Mouse (Mus musculus) forebrain, embryonic 15.5 days (tissue): ENCODE results near the gene Ndufb7. TPM values are rescaled to one million over a fixed set of nuclear protein-coding genes. Genes with fewer than 3 reads are reported as not detected.
A peak's percentile ranks its signal among the peaks of the same experiment; 100 is the strongest.
"Not testable (repeated sequence)": the region's sequence is repeated elsewhere in the genome, so short reads cannot be mapped to it uniquely, and the experiment has no call there.

Source experiments
- ATAC-seq: fragments of 200-750 bp; cut with Nextera tagmentation; replicated peaks from 2 replicates; pipeline ENCODE4 v1.8.0; 2017; ENCODE audit warnings: mild to moderate bottlenecking, moderate TSS enrichment, moderate library complexity
- H3K27ac ChIP-seq: fragments of 300-500 bp; sonication (generic); replicated peaks from 2 replicates; pipeline ENCODE4 v1.5.1; 2015; ENCODE audit warnings: mild to moderate bottlenecking, inconsistent platforms
- H3K27me3 ChIP-seq: fragments of 300-500 bp; sonication (generic); 2 replicates; pipeline ENCODE4 v1.6.1; 2015; ENCODE audit warnings: inconsistent platforms
- H3K36me3 ChIP-seq: fragments of 300-500 bp; sonication (generic); 2 replicates; pipeline ENCODE4 v1.6.1; 2015; ENCODE audit warnings: mild to moderate bottlenecking, inconsistent platforms
- H3K4me1 ChIP-seq: fragments of 300-500 bp; sonication (generic); 2 replicates; pipeline ENCODE4 v1.6.1; 2015; ENCODE audit warnings: inconsistent platforms
- H3K4me2 ChIP-seq: fragments of 300-500 bp; sonication (generic); replicated peaks from 2 replicates; pipeline ENCODE4 v1.6.1; 2015; ENCODE audit warnings: mild to moderate bottlenecking, inconsistent platforms
- H3K4me3 ChIP-seq: fragments of 300-500 bp; sonication (generic); 2 replicates; pipeline ENCODE4 v1.5.1; 2015; ENCODE audit warnings: mild to moderate bottlenecking, inconsistent platforms
- H3K9ac ChIP-seq: fragments of 300-500 bp; sonication (generic); replicated peaks from 2 replicates; pipeline ENCODE4 v1.6.1; 2015; ENCODE audit warnings: mild to moderate bottlenecking, inconsistent platforms
- H3K9me3 ChIP-seq: fragments of 300-500 bp; sonication (generic); 2 replicates; pipeline ENCODE4 v1.6.1; 2016; ENCODE audit warnings: inconsistent platforms
- WGBS: fragments of 180-500 bp; shearing (Covaris S2); methylation state at CpG from one replicate; pipeline ENCODE4 v1.1.7; 2015; ENCODE audit warnings: mixed read lengths; 5-methylcytosine and 5-hydroxymethylcytosine counted together
- polyA plus RNA-seq: library from polyadenylated mRNA; unstranded; fragments of >200 nt; fragmentation: Nextera tagmentation; extraction: Ambion mirVana; gene quantifications from 2 replicates; pipeline ENCODE4 v1.2.1, GENCODE M21; 2015

Ndufb7 gene
- 327 and 356 TPM in 2 replicates for polyA plus RNA-seq

GRCm38 (mm10) chr8:83566469-83567395, at the start of gene Ndufb7:
Gene Ndufb7, plus strand, starts transcription at chr8:83566671.
- WGBS: under 1% methylated on average over 48 of the region's 48 CpGs
- no peaks in the 10 kb centered on the region for H3K9me3 ChIP-seq
- peak within 1 kb of the TSS; percentile 62 for H3K4me3 ChIP-seq
- peaks cover 13% of the 10 kb centered on the region for H3K36me3 ChIP-seq
- H3K4me1 ChIP-seq: peaks cover 13% of the 10 kb centered on the region
- H3K27me3 ChIP-seq: no peaks in the 10 kb centered on the region
- ATAC-seq: peak; percentile 84
- H3K27ac ChIP-seq: peak within 1 kb of the TSS; percentile 53
- H3K4me2 ChIP-seq: peak within 1 kb of the TSS; percentile 82
- H3K9ac ChIP-seq: peak within 1 kb of the TSS; percentile 83

- no peak for ATAC-seq
- 80% methylated on average over 3 of the region's 3 CpGs for WGBS
These were observed 46.0 kb upstream of the Ndufb7 start for GRCm38 (mm10) chr8:83520432-83520831.

GRCm38 (mm10) chr8:83520907-83521306, 45.6 kb upstream of the Ndufb7 start:
- not testable (repeated sequence) for H3K36me3 ChIP-seq, H3K27me3 ChIP-seq, ATAC-seq, H3K4me3 ChIP-seq, H3K9ac ChIP-seq, H3K4me1 ChIP-seq, H3K9me3 ChIP-seq, H3K4me2 ChIP-seq, H3K27ac ChIP-seq
- WGBS: 84% methylated on average over 3 of the region's 3 CpGs

More at GRCm38 (mm10) chr8:83520432-83520831, 46.0 kb upstream of the Ndufb7 start:
- H3K9ac ChIP-seq: no peak overlapping the region
- no peak overlapping the region for H3K27ac ChIP-seq
- H3K9me3 ChIP-seq: no peaks in the 10 kb centered on the region
- H3K4me3 ChIP-seq: no peak overlapping the region
- no peaks in the 10 kb centered on the region for H3K36me3 ChIP-seq
- no peaks in the 10 kb centered on the region for H3K4me1 ChIP-seq
- H3K4me2 ChIP-seq: no peak overlapping the region
- H3K27me3 ChIP-seq: no peaks in the 10 kb centered on the region

DNA sequence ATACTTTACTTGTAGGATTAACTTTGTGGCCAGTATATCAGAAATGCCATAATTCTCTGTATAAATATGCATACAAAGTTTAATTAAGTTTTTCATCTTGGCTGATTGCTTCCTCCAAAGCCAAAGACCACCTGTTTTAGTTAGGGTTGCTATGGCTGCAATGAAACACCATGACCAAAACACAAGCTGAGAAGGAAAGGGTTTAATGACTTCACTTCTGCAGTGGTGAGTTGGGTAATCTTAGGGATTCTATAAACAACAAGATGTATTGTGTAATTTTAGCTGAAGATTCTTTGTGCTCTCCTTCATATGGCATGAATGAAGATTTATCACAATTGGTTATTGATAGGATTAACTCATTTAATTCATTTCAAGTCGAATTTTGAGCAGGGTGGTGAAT, 45.2 kb upstream of the Ndufb7 start:
- WGBS: 28% methylated on average over 1 of the region's 1 CpGs
- no peak for ATAC-seq
- Histone ChIP-seq H3K27ac (no peak overlapping the region), H3K4me1 (no peaks in the 10 kb centered on the region), H3K9me3 (no peaks in the 10 kb centered on the region), H3K4me3 (no peak overlapping the region), H3K27me3 (no peaks in the 10 kb centered on the region), H3K4me2 (no peak overlapping the region), H3K36me3 (no peaks in the 10 kb centered on the region), H3K9ac (no peak overlapping the region)

DNA sequence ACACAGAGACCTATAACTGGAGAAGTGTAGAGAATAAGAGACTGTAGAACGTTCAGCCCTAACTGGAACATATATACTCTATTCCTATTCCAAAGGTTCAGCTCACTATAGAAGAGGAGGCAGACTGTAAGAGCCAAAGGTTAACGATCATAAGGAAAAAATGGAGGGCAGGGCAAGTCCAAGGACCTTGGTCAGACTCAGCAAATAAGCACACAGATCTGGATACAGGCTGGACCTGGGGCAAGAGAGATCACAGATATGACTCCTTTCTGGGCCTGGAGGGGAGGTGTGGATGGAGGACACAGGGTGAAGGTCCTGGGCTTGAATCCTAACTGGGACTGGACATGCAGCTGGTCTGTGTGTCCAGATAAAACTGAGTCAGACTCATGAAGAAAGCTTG, 31.7 kb upstream of the Ndufb7 start:
- ATAC-seq: no peak
- H3K36me3 ChIP-seq: no peaks in the 10 kb centered on the region
- H3K4me2 ChIP-seq: no peak overlapping the region
- no peaks in the 10 kb centered on the region for H3K4me1 ChIP-seq
- WGBS: 91% methylated on average over 2 of the region's 2 CpGs
- H3K4me3 ChIP-seq: no peak overlapping the region
- H3K27ac ChIP-seq: no peak overlapping the region
- no peaks in the 10 kb centered on the region for H3K27me3 ChIP-seq
- no peaks in the 10 kb centered on the region for H3K9me3 ChIP-seq
- no peak overlapping the region for H3K9ac ChIP-seq

DNA sequence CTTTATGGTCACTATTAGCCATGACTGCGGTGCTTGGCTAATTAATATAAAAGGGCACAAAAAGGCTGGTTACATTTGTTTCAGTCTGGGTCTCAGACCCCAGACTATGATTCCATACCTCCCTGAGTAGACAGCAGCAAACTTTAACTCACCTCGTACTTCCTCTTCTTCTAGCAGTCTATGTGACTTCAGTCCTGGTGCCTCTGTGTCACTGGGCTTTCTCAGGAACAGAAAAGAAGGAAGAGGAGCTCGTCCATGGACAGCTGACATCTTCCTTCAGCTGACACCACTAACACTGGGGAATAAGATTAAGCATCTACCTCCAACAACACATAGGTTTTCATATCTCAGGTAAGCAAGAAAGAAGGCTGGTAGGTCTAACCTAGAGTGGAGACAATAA, 30.7 kb upstream of the Ndufb7 start, which contains the start of gene Olfr370:
Gene Olfr370, plus strand, starts transcription at position 45 of the 400 bp plus-strand sequence.
- 80% methylated on average over 3 of the region's 3 CpGs for WGBS
- Histone ChIP-seq H3K4me1 (no peaks in the 10 kb centered on the region), H3K9me3 (no peaks in the 10 kb centered on the region), H3K27me3 (no peaks in the 10 kb centered on the region), H3K27ac (no peak within 1 kb of the TSS), H3K36me3 (no peaks in the 10 kb centered on the region), H3K4me2 (no peak within 1 kb of the TSS), H3K9ac (no peak within 1 kb of the TSS), H3K4me3 (no peak within 1 kb of the TSS)
- ATAC-seq: no peak

DNA sequence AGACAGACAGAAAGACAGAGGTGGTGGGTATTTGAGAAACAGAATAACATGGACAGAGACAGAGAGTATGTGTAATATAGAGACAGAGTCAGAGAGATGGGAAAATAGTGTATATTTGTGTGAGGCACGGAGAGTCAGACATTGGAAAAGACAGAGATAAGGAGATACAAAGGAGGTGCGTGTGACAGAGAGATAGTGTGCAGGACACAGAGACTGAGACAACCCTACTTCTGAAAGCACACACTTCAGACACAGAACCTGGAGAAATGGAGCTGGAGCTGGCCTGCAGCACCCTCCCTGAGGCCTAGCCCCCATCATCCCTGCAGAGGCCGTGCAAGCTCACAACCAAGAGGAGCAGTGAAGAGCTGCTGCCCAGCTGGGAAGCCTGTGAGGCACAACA, 3.8 kb upstream of the Ndufb7 start:
- WGBS: 84% methylated on average over 3 of the region's 3 CpGs
- no peaks in the 10 kb centered on the region for H3K27me3 ChIP-seq
- no peak for ATAC-seq
- H3K36me3 ChIP-seq: no peaks in the 10 kb centered on the region
- H3K4me2 ChIP-seq: no peak overlapping the region
- no peak overlapping the region for H3K27ac ChIP-seq
- H3K9me3 ChIP-seq: no peaks in the 10 kb centered on the region
- peaks cover 6% of the 10 kb centered on the region for H3K4me1 ChIP-seq
- H3K4me3 ChIP-seq: no peak overlapping the region
- H3K9ac ChIP-seq: no peak overlapping the region

- 78% methylated on average over 4 of the region's 4 CpGs for WGBS
- no peak for ATAC-seq
These were observed 3.2 kb upstream of the Ndufb7 start for GRCm38 (mm10) chr8:83563246-83563645.

DNA sequence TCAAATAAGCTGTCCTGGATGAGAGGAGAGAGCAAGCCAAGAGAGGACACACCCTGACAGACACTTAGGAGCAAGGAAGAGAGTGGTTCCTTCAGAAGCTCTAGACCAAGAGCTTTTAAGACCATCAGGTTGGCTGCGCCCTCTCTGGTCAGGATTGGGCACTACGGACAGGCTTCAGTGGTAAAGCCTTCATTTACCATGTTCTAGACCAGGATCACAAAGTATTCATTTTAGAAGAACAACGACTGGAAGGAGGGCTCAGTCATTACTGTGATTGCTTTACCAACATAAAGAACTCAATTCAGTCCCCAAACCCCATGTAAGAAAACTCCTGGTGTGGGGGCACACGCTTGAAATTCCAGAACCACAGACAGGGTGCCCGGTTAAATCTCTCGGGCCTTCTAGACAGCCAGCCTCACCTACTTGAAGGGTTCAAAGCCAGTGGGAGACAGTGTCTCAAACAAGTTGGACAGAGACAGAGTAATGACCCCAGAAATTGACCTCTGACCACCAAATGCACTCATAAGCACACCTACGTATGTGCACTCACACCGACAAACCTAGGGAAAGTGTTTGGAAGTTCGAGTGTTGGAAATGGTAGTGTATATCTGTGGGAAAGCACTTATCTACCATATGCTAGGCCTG, 618 bp upstream of the Ndufb7 start:
- WGBS: 78% methylated on average over 9 of the region's 9 CpGs
- no peaks in the 10 kb centered on the region for H3K9me3 ChIP-seq
- no peaks in the 10 kb centered on the region for H3K27me3 ChIP-seq
- H3K4me1 ChIP-seq: peaks cover 13% of the 10 kb centered on the region
- no peak overlapping the region for H3K4me2 ChIP-seq
- H3K27ac ChIP-seq: no peak overlapping the region
- ATAC-seq: peak; percentile 14
- 0 out of 2 replicates have a peak, but pooled peaks cover 6% of the 10 kb centered on the region for H3K36me3 ChIP-seq
- H3K9ac ChIP-seq: no peak overlapping the region
- H3K4me3 ChIP-seq: no peak overlapping the region

More at GRCm38 (mm10) chr8:83563246-83563645, 3.2 kb upstream of the Ndufb7 start:
- peaks cover 12% of the 10 kb centered on the region for H3K4me1 ChIP-seq
- no peak overlapping the region for H3K27ac ChIP-seq
- H3K9me3 ChIP-seq: no peaks in the 10 kb centered on the region
- H3K9ac ChIP-seq: no peak overlapping the region
- H3K27me3 ChIP-seq: no peaks in the 10 kb centered on the region
- no peak overlapping the region for H3K4me2 ChIP-seq
- no peak overlapping the region for H3K4me3 ChIP-seq
- no peaks in the 10 kb centered on the region for H3K36me3 ChIP-seq

- no peaks in the 10 kb centered on the region for H3K9me3 ChIP-seq
- peak overlapping the region; percentile 83 for H3K9ac ChIP-seq
- H3K4me1 ChIP-seq: peaks cover 13% of the 10 kb centered on the region
- no peak for ATAC-seq
- H3K36me3 ChIP-seq: peaks cover 22% of the 10 kb centered on the region
- H3K4me2 ChIP-seq: peak overlapping the region; percentile 82
- H3K27me3 ChIP-seq: no peaks in the 10 kb centered on the region
- no peak overlapping the region for H3K27ac ChIP-seq
- 52% methylated on average over 3 of the region's 3 CpGs for WGBS
- H3K4me3 ChIP-seq: peak overlapping the region; percentile 62
These were observed 1.2 kb downstream of the Ndufb7 start for GRCm38 (mm10) chr8:83567668-83568067.

- 70% methylated on average over 5 of the region's 5 CpGs for WGBS
- Histone ChIP-seq H3K4me1 (peaks cover 13% of the 10 kb centered on the region), H3K9ac (no peak overlapping the region), H3K27me3 (no peaks in the 10 kb centered on the region), H3K27ac (no peak overlapping the region), H3K4me3 (peak overlapping the region; percentile 62), H3K36me3 (peaks cover 27% of the 10 kb centered on the region), H3K9me3 (no peaks in the 10 kb centered on the region), H3K4me2 (no peak overlapping the region)
- no peak for ATAC-seq
These were observed 1.7 kb downstream of the Ndufb7 start for GRCm38 (mm10) chr8:83568128-83568527.

DNA sequence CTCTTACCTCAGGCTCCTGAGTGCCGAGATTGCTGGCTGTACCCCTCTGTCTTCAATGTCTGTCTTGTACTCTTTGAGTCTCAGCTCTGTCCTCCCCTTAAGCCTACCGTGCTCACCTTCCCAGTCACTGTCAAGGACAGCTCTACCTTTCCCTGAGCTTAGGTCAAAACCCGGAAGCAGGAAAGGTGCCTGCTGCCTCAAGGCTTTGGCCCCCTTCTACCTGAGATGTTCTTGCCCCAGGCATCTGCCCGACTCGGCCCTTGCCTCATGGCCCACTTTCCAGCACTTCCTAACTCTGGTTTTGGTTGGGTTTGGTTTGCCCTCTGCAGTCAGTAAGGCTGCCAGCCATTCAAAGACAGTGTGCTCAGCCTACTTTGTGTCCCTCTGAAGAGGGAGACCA, 2.3 kb downstream of the Ndufb7 start:
- Histone ChIP-seq H3K4me2 (no peak overlapping the region), H3K4me1 (peaks cover 13% of the 10 kb centered on the region), H3K27ac (no peak overlapping the region), H3K9me3 (no peaks in the 10 kb centered on the region), H3K9ac (no peak overlapping the region), H3K36me3 (peaks cover 28% of the 10 kb centered on the region), H3K27me3 (no peaks in the 10 kb centered on the region), H3K4me3 (no peak overlapping the region)
- ATAC-seq: no peak
- 77% methylated on average over 5 of the region's 5 CpGs for WGBS
